ENCODE assay signal across 28 mouse cellular contexts in genomic region chr12:105426541-105426940, GRCm38 (mm10). TPM values are rescaled to one million over a fixed set of nuclear protein-coding genes. Genes with fewer than 3 reads are reported as not detected.
A peak's percentile ranks its signal among the peaks of the same experiment; 100 is the strongest.
DNase-seq lines count a peak whose midpoint lies in the region; ATAC-seq and TF ChIP-seq lines count a peak whose summit lies in the region.
"Had no signal": no experiment of that assay in that cellular context is flagged by ENCODE, and none has a peak within 500 bp of the region (broad histone marks: within the 10 kb centered on the region; RNA-seq: fewer than 3 reads in every experiment).

No protein-coding gene starts in this region.

- ATAC-seq in Patski, result peak; percentile 45
- ATAC-seq in forebrain, embryonic 13.5 days, result no peak
- ATAC-seq: inflammation-experienced regulatory T-cells, adult 6 months had no signal

- POLR2A ChIA-PET in Patski (lab: Charles Lee), result no interaction called here

- in situ Hi-C loops in Patski (cut with MboI; ENCODE audit: low pct_unique_long_range_greater_than_20kb), result loop anchor here (10.0 kb wide), 1 partner anchor 382 kb away; no protein-coding TSS in a partner anchor

- CTCF ChIA-PET in Patski (lab: Charles Lee), result interaction anchor here (1.2 kb wide), 1 partner anchor 25 kb away, joined by 3 read pairs; no protein-coding TSS in a partner anchor

- H3K27ac ChIP-seq in forebrain, embryonic 13.5 days, result no peak overlapping the region
- H3K27ac ChIP-seq: embryonic facial prominence, embryonic 12.5 days; forebrain, embryonic 15.5 days; hindbrain, embryonic 15.5 days; liver, embryonic 14.5 days; midbrain, embryonic 10.5 days; neural tube, embryonic 12.5 days had no signal

- H3K9me3 ChIP-seq in forebrain, embryonic 13.5 days (replicated peaks), result no peaks in the 10 kb centered on the region
- H3K9me3 ChIP-seq: embryonic facial prominence, embryonic 12.5 days; forebrain, embryonic 15.5 days; hindbrain, embryonic 10.5 days; hindbrain, embryonic 15.5 days; midbrain, embryonic 10.5 days; neural tube, embryonic 12.5 days had no signal

- H3K9ac ChIP-seq in forebrain, embryonic 13.5 days, result no peak overlapping the region
- H3K9ac ChIP-seq: embryonic facial prominence, embryonic 12.5 days; forebrain, embryonic 15.5 days; hindbrain, embryonic 15.5 days; liver, embryonic 14.5 days; lung, embryonic 14.5 days; neural tube, embryonic 12.5 days had no signal

- peak; percentile 27 to 36 for DNase-seq in right cerebral cortex, adult 2 months (ENCODE audit: low spot score in 2 of 2)
- DNase-seq in right cerebral cortex, postnatal 4 days, result no peak
- no peak for DNase-seq in Patski (ENCODE audit: low read depth, low spot score)
- peak; percentile 11 for DNase-seq in adrenal gland, postnatal 25 days
- DNase-seq in lung, adult 18-20 months, result no peak
- DNase-seq: cerebellum, adult 11 months; cerebellum, adult 9-10 months; embryo, embryonic 11 days; gastrocnemius, postnatal 10 days; heart, postnatal 14 days; kidney, adult 11 months; kidney, postnatal 14 days; layer of hippocampus, adult 9-11 months; liver; lung, embryonic 14.5 days; thymus, adult 18-20 months; thymus, postnatal 4 days had no signal

- H3K4me2 ChIP-seq in forebrain, embryonic 13.5 days, result no peak overlapping the region
- H3K4me2 ChIP-seq: forebrain, embryonic 15.5 days had no signal

- H3K27me3 ChIP-seq in Patski, result no peaks in the 10 kb centered on the region
- H3K27me3 ChIP-seq in forebrain, embryonic 13.5 days, result no peaks in the 10 kb centered on the region; the same call in 1 of the 2 replicates
- H3K27me3 ChIP-seq: embryonic facial prominence, embryonic 12.5 days; forebrain, embryonic 15.5 days; hindbrain, embryonic 15.5 days; neural tube, embryonic 12.5 days had no signal

- no peaks in the 10 kb centered on the region for H3K36me3 ChIP-seq in forebrain, embryonic 13.5 days (ENCODE audit: poor library complexity, severe bottlenecking)
- H3K36me3 ChIP-seq: embryonic facial prominence, embryonic 12.5 days; forebrain, embryonic 15.5 days; G1E; hindbrain, embryonic 10.5 days; hindbrain, embryonic 15.5 days; midbrain, embryonic 10.5 days; neural tube, embryonic 12.5 days had no signal

- no peaks in the 10 kb centered on the region for H3K4me1 ChIP-seq in forebrain, embryonic 13.5 days
- H3K4me1 ChIP-seq: embryonic facial prominence, embryonic 12.5 days; forebrain, embryonic 15.5 days; neural tube, embryonic 12.5 days had no signal

- 76% methylated on average over 7 of the region's 7 CpGs for WGBS in forebrain, embryonic 13.5 days

- no peak for TF ChIP-seq CTCF in Patski (IDR thresholded peaks at IDR 0.05)

- H3K4me3 ChIP-seq in forebrain, embryonic 13.5 days, result no peak overlapping the region
- H3K4me3 ChIP-seq: embryonic facial prominence, embryonic 12.5 days; forebrain, embryonic 15.5 days; hindbrain, embryonic 10.5 days; hindbrain, embryonic 15.5 days; midbrain, embryonic 10.5 days; myocyte; neural tube, embryonic 12.5 days had no signal

RNA-seq across cellular contexts. Expression of gene D430019H16Rik, which starts 27.1 kb away (rescaled TPM):
- polyA plus RNA-seq in Patski (2021), result 0.01 TPM
- 3.4 and 5.3 TPM in 2 replicates for total RNA-seq in adrenal gland, postnatal 25 days (2021)
- 9.1 and 10.3 TPM in 2 replicates for polyA plus RNA-seq in forebrain, embryonic 13.5 days (2015; fragmentation: Nextera tagmentation; extraction: Ambion mirVana)
- polyA plus RNA-seq: G1E had no signal

Comparison
In these comparisons a context has a peak if more than half of its experiments do, and no peak if none do; other contexts are left out.
1. DNase-seq: peak in right cerebral cortex, adult 2 months (2 of 2) and adrenal gland, postnatal 25 days (single experiment); none in right cerebral cortex, postnatal 4 days (single experiment), Patski (single experiment) and lung, adult 18-20 months (0 of 2).